Comparison of ENCODE assay signal across 8 mouse cellular contexts in genomic region chr7:127194633-127195029, GRCm38 (mm10). TPM values are rescaled to one million over a fixed set of nuclear protein-coding genes. Genes with fewer than 3 reads are reported as not detected.
A peak's percentile ranks its signal among the peaks of the same experiment; 100 is the strongest.
DNase-seq lines count a peak whose midpoint lies in the region; ATAC-seq and TF ChIP-seq lines count a peak whose summit lies in the region.

No protein-coding gene starts in this region.

- no peaks in the 10 kb centered on the region for H3K27me3 ChIP-seq in kidney, embryonic 16.5 days (ENCODE audit: insufficient read depth, low read length)
- no peaks in the 10 kb centered on the region for H3K27me3 ChIP-seq in hindbrain, embryonic 16.5 days (replicated peaks; ENCODE audit: control insufficient read depth, insufficient read depth, low read length)
- H3K27me3 ChIP-seq in midbrain, postnatal 0 days (ENCODE audit: insufficient read depth, low read length) = no peaks in the 10 kb centered on the region

- peak overlapping the region; percentile 84 for H3K9ac ChIP-seq in kidney, embryonic 16.5 days (replicated peaks; ENCODE audit: low read length)
- peak overlapping the region; percentile 80 for H3K9ac ChIP-seq in hindbrain, embryonic 16.5 days (ENCODE audit: low read depth, low read length)
- peak overlapping the region; percentile 74; the same call in 1 of the 2 replicates for H3K9ac ChIP-seq in midbrain, postnatal 0 days (replicated peaks; ENCODE audit: low read length, poor library complexity, severe bottlenecking)

- H3K9me3 ChIP-seq in kidney, embryonic 16.5 days (ENCODE audit: low read length) = no peaks in the 10 kb centered on the region
- H3K9me3 ChIP-seq in hindbrain, embryonic 16.5 days (ENCODE audit: control insufficient read depth, low read length) = no peaks in the 10 kb centered on the region
- H3K9me3 ChIP-seq in midbrain, postnatal 0 days (ENCODE audit: low read length) = no peaks in the 10 kb centered on the region

- no peak for DNase-seq in kidney, postnatal 14 days
- no peak for DNase-seq in midbrain, postnatal 0 days (ENCODE audit: low spot score)
- no peak for DNase-seq in gastrocnemius, postnatal 14 days

- no peak for ATAC-seq in kidney, embryonic 16.5 days (ENCODE audit: low FRiP score, low TSS enrichment)
- ATAC-seq in hindbrain, embryonic 16.5 days = no peak
- no peak for ATAC-seq in midbrain, postnatal 0 days (ENCODE audit: low FRiP score)
- no peak for ATAC-seq in frontal cortex, adult (ENCODE audit: low TSS enrichment)
- no peak for ATAC-seq in inflammation-experienced regulatory T-cells, adult 6 months

- intact Hi-C loops in gastrocnemius, postnatal 14 days (cut with DNase I; ENCODE audit: low total_unique reads) = no loop called here

- 56% methylated on average over 7 of the region's 7 CpGs for WGBS in kidney, embryonic 16.5 days
- 91% methylated on average over 7 of the region's 7 CpGs for WGBS in hindbrain, embryonic 16.5 days
- 93% methylated on average over 7 of the region's 7 CpGs for WGBS in midbrain, postnatal 0 days

- TF ChIP-seq POLR2A in cortical plate, adult 2 months (IDR thresholded peaks at IDR 0.05; ENCODE audit: extremely low read depth, insufficient read depth, low read length) = no peak

- H3K27ac ChIP-seq in kidney, embryonic 16.5 days (ENCODE audit: low read length) = peak overlapping the region; percentile 97; the same call in 1 of the 2 replicates
- H3K27ac ChIP-seq in cortical plate, adult 2 months (ENCODE audit: insufficient read depth, low read length) = no peak overlapping the region
- no peak overlapping the region for H3K27ac ChIP-seq in hindbrain, embryonic 16.5 days (ENCODE audit: low read depth, low read length)
- H3K27ac ChIP-seq in midbrain, postnatal 0 days (ENCODE audit: low read depth, low read length) = peak overlapping the region; percentile 93; the same call in 1 of the 2 replicates

- H3K36me3 ChIP-seq in kidney, embryonic 16.5 days (ENCODE audit: insufficient read depth, low read length) = peaks cover 61% of the 10 kb centered on the region
- peaks cover 44% of the 10 kb centered on the region for H3K36me3 ChIP-seq in hindbrain, embryonic 16.5 days (ENCODE audit: control insufficient read depth, insufficient read depth, low read length)
- peaks cover 40% of the 10 kb centered on the region for H3K36me3 ChIP-seq in midbrain, postnatal 0 days (ENCODE audit: insufficient read depth, low read length)

- peak overlapping the region; percentile 93 for H3K4me3 ChIP-seq in kidney, embryonic 16.5 days (ENCODE audit: low read length)
- H3K4me3 ChIP-seq in cortical plate, adult 2 months (ENCODE audit: insufficient read depth, low read length) = peak overlapping the region; percentile 66
- H3K4me3 ChIP-seq in hindbrain, embryonic 16.5 days (ENCODE audit: low read length) = peak overlapping the region; percentile 71
- peak overlapping the region; percentile 66 for H3K4me3 ChIP-seq in midbrain, postnatal 0 days (ENCODE audit: low read depth, low read length)

- TF ChIP-seq CTCF in cortical plate, adult 2 months (IDR thresholded peaks at IDR 0.05; ENCODE audit: extremely low read depth, insufficient read depth, low read length) = no peak
- no peak for TF ChIP-seq CTCF in midbrain, postnatal 0 days (IDR thresholded peaks at IDR 0.05)

- H3K4me1 ChIP-seq in kidney, embryonic 16.5 days (ENCODE audit: insufficient read depth, low read length) = peaks cover 19% of the 10 kb centered on the region
- H3K4me1 ChIP-seq in cortical plate, adult 2 months (ENCODE audit: control insufficient read depth, insufficient read depth, low read length) = peaks cover 2% of the 10 kb centered on the region; the same call in 1 of the 2 replicates
- peaks cover 17% of the 10 kb centered on the region for H3K4me1 ChIP-seq in hindbrain, embryonic 16.5 days (ENCODE audit: control insufficient read depth, insufficient read depth, low read depth, low read length)
- H3K4me1 ChIP-seq in midbrain, postnatal 0 days (ENCODE audit: insufficient read depth, low read length) = peaks cover 7% of the 10 kb centered on the region

- H3K4me2 ChIP-seq in kidney, embryonic 16.5 days (replicated peaks; ENCODE audit: low read depth, low read length) = peak overlapping the region; percentile 96
- peak overlapping the region; percentile 92 for H3K4me2 ChIP-seq in hindbrain, embryonic 16.5 days (ENCODE audit: low read length)
- peak overlapping the region; percentile 75 for H3K4me2 ChIP-seq in midbrain, postnatal 0 days (ENCODE audit: low read depth, low read length, poor library complexity, severe bottlenecking)

RNA-seq across cellular contexts. Expression of gene Cd2bp2, which starts 1.2 kb away (rescaled TPM):
- 66.9 and 68.7 TPM in 2 replicates for polyA plus RNA-seq in kidney, embryonic 16.5 days (2015; fragmentation: Nextera tagmentation; extraction: Ambion mirVana)
- polyA plus RNA-seq in cortical plate, adult 2 months (2012; rRNA removed) = 85.0 and 99.3 TPM in 2 replicates
- 70.4 and 72.7 TPM in 2 replicates for polyA plus RNA-seq in hindbrain, embryonic 16.5 days (2015; fragmentation: Nextera tagmentation; extraction: Ambion mirVana)
- 85.7 and 103 TPM in 2 replicates for total RNA-seq in midbrain, postnatal 0 days (2014; rRNA removed)
- polyA plus RNA-seq in midbrain, postnatal 0 days (2015; fragmentation: Nextera tagmentation; extraction: Ambion mirVana) = 62.6 and 64.8 TPM in 2 replicates
- polyA plus RNA-seq in inflammation-experienced regulatory T-cells, adult 6 months (2017; shearing (Covaris generic)) = 10 to 100 TPM; 43.2 to 56.9 (median 48.7) TPM
- 10 to 100 TPM; 30.0 to 32.0 TPM for total RNA-seq in gastrocnemius, postnatal 14 days (2021)

RNA-seq across cellular contexts. Expression of gene Tbc1d10b, which starts 13.6 kb away (rescaled TPM):
- polyA plus RNA-seq in kidney, embryonic 16.5 days (2015; fragmentation: Nextera tagmentation; extraction: Ambion mirVana) = 23.2 and 25.8 TPM in 2 replicates
- 70.4 and 76.0 TPM in 2 replicates for polyA plus RNA-seq in cortical plate, adult 2 months (2012; rRNA removed)
- polyA plus RNA-seq in hindbrain, embryonic 16.5 days (2015; fragmentation: Nextera tagmentation; extraction: Ambion mirVana) = 27.0 and 29.1 TPM in 2 replicates
- 70.2 and 72.3 TPM in 2 replicates for total RNA-seq in midbrain, postnatal 0 days (2014; rRNA removed)
- polyA plus RNA-seq in midbrain, postnatal 0 days (2015; fragmentation: Nextera tagmentation; extraction: Ambion mirVana) = 24.5 and 28.7 TPM in 2 replicates
- polyA plus RNA-seq in inflammation-experienced regulatory T-cells, adult 6 months (2017; shearing (Covaris generic)) = 10 to 100 TPM; 13.2 to 16.6 (median 13.6) TPM
- total RNA-seq in gastrocnemius, postnatal 14 days (2021) = 10 to 100 TPM; 32.1 to 32.9 TPM

RNA-seq across cellular contexts. Expression of gene Mylpf, which starts 14.1 kb away (rescaled TPM):
- polyA plus RNA-seq in kidney, embryonic 16.5 days (2015; fragmentation: Nextera tagmentation; extraction: Ambion mirVana) = 26.7 and 28.8 TPM in 2 replicates
- polyA plus RNA-seq in cortical plate, adult 2 months (2012; rRNA removed) = 2.0 and 2.2 TPM in 2 replicates
- 3.5 and 47.0 TPM in 2 replicates for polyA plus RNA-seq in hindbrain, embryonic 16.5 days (2015; fragmentation: Nextera tagmentation; extraction: Ambion mirVana)
- total RNA-seq in midbrain, postnatal 0 days (2014; rRNA removed) = 0.90 and 1.4 TPM in 2 replicates
- 1.5 and 2.2 TPM in 2 replicates for polyA plus RNA-seq in midbrain, postnatal 0 days (2015; fragmentation: Nextera tagmentation; extraction: Ambion mirVana)
- 10 to 100 TPM; 23.0 to 25.8 (median 23.4) TPM for polyA plus RNA-seq in inflammation-experienced regulatory T-cells, adult 6 months (2017; shearing (Covaris generic))
- over 10,000 TPM; 57,620 to 58,231 TPM for total RNA-seq in gastrocnemius, postnatal 14 days (2021)

RNA-seq across cellular contexts. Expression of gene Zfp553, which starts 38.2 kb away (rescaled TPM):
- 45.2 and 46.0 TPM in 2 replicates for polyA plus RNA-seq in kidney, embryonic 16.5 days (2015; fragmentation: Nextera tagmentation; extraction: Ambion mirVana)
- 13.5 and 15.5 TPM in 2 replicates for polyA plus RNA-seq in cortical plate, adult 2 months (2012; rRNA removed)
- polyA plus RNA-seq in hindbrain, embryonic 16.5 days (2015; fragmentation: Nextera tagmentation; extraction: Ambion mirVana) = 42.7 and 49.1 TPM in 2 replicates
- total RNA-seq in midbrain, postnatal 0 days (2014; rRNA removed) = 37.4 and 39.6 TPM in 2 replicates
- polyA plus RNA-seq in midbrain, postnatal 0 days (2015; fragmentation: Nextera tagmentation; extraction: Ambion mirVana) = 32.3 TPM in 2 replicates
- 1 to 10 TPM; 3.3 to 6.8 (median 4.6) TPM for polyA plus RNA-seq in inflammation-experienced regulatory T-cells, adult 6 months (2017; shearing (Covaris generic))
- total RNA-seq in gastrocnemius, postnatal 14 days (2021) = 1 to 10 TPM; 4.2 to 5.4 TPM

RNA-seq across cellular contexts. Expression of gene Sept1, which starts 38.3 kb away (rescaled TPM):
- 18.6 and 26.6 TPM in 2 replicates for polyA plus RNA-seq in kidney, embryonic 16.5 days (2015; fragmentation: Nextera tagmentation; extraction: Ambion mirVana)
- polyA plus RNA-seq in cortical plate, adult 2 months (2012; rRNA removed) = 9.2 and 10.4 TPM in 2 replicates
- polyA plus RNA-seq in hindbrain, embryonic 16.5 days (2015; fragmentation: Nextera tagmentation; extraction: Ambion mirVana) = 12.1 and 12.3 TPM in 2 replicates
- total RNA-seq in midbrain, postnatal 0 days (2014; rRNA removed) = 0.22 and 3.7 TPM in 2 replicates
- polyA plus RNA-seq in midbrain, postnatal 0 days (2015; fragmentation: Nextera tagmentation; extraction: Ambion mirVana) = 4.2 and 5.3 TPM in 2 replicates
- polyA plus RNA-seq in inflammation-experienced regulatory T-cells, adult 6 months (2017; shearing (Covaris generic)) = 100 to 1,000 TPM; 783 to 927 (median 807) TPM
- 1 to 10 TPM; 4.2 to 5.0 TPM for total RNA-seq in gastrocnemius, postnatal 14 days (2021)

Comparison
In these comparisons a context has a peak if more than half of its experiments do, and no peak if none do; other contexts are left out.
1. H3K27ac ChIP-seq: peak in kidney, embryonic 16.5 days (single experiment) and midbrain, postnatal 0 days (single experiment); none in cortical plate, adult 2 months (single experiment) and hindbrain, embryonic 16.5 days (single experiment).
2. Peak in every context shown above with its lines, with median percentiles within 50 percentile points of each other: H3K4me2 ChIP-seq, H3K4me3 ChIP-seq and H3K9ac ChIP-seq.